In genomic region chr7:69490566-69491466, GRCm38 (mm10) we compare ENCODE assay signal across 7 mouse cellular contexts.
DNase-seq lines count a peak whose midpoint lies in the region; ATAC-seq and TF ChIP-seq lines count a peak whose summit lies in the region.

No protein-coding gene starts in this region.

- H3K36me3 ChIP-seq in intestine, postnatal 0 days (ENCODE audit: control insufficient read depth, insufficient read depth) = no peaks in the 10 kb centered on the region
- no peaks in the 10 kb centered on the region for H3K36me3 ChIP-seq in midbrain, embryonic 11.5 days (ENCODE audit: control insufficient read depth, insufficient read depth, low read length)
- no peaks in the 10 kb centered on the region for H3K36me3 ChIP-seq in small intestine, adult 2 months (ENCODE audit: control insufficient read depth, insufficient read depth, low read length)

- H3K4me2 ChIP-seq in intestine, postnatal 0 days (replicated peaks; ENCODE audit: low read depth) = no peak overlapping the region
- H3K4me2 ChIP-seq in midbrain, embryonic 11.5 days = no peak overlapping the region

- H3K4me3 ChIP-seq in intestine, postnatal 0 days (ENCODE audit: low read depth, low read length) = no peak overlapping the region
- H3K4me3 ChIP-seq in midbrain, embryonic 11.5 days (ENCODE audit: low read depth, low read length) = no peak overlapping the region
- H3K4me3 ChIP-seq in small intestine, adult 2 months (ENCODE audit: low read depth, low read length) = no peak overlapping the region

- DNase-seq in adrenal gland, adult 2 months = peak; percentile 75
- peak; percentile 51 to 54 for DNase-seq in cerebellum, postnatal 36 days
- peak; percentile 66 to 74 for DNase-seq in frontal cortex, postnatal 36 days (ENCODE audit: low spot score in 2 of 2)
- peak; percentile 59 to 83 for DNase-seq in left cerebral cortex, postnatal 14 days (ENCODE audit: low spot score in 2 of 2)
- peak; percentile 98 for DNase-seq in midbrain, embryonic 11.5 days (ENCODE audit: low spot score, missing footprints)

- intact Hi-C loops in left cerebral cortex, postnatal 14 days (cut with DNase I) = loop anchor here (5.0 to 10.0 kb wide), 2 partner anchors 516 to 671 kb away; no protein-coding TSS in a partner anchor

- no peak for TF ChIP-seq POLR2A in small intestine, adult 2 months (IDR thresholded peaks at IDR 0.05; ENCODE audit: low read depth, low read length)

- H3K27ac ChIP-seq in intestine, postnatal 0 days (ENCODE audit: low read depth, low read length) = no peak overlapping the region
- H3K27ac ChIP-seq in midbrain, embryonic 11.5 days (ENCODE audit: low read depth, low read length) = no peak overlapping the region
- H3K27ac ChIP-seq in small intestine, adult 2 months (ENCODE audit: insufficient read depth, low read depth, low read length) = no peak overlapping the region

- ATAC-seq in intestine, postnatal 0 days = peak; percentile 51; the same call in 1 of the 2 replicates
- peak; percentile 92 for ATAC-seq in midbrain, embryonic 11.5 days (ENCODE audit: low FRiP score)

- 0 out of 2 replicates have a peak, but pooled peaks cover 2% of the 10 kb centered on the region for H3K27me3 ChIP-seq in intestine, postnatal 0 days (replicated peaks; ENCODE audit: control insufficient read depth, insufficient read depth, low read length)
- H3K27me3 ChIP-seq in midbrain, embryonic 11.5 days (ENCODE audit: control insufficient read depth, insufficient read depth, low read length) = peaks cover 13% of the 10 kb centered on the region; the same call in 1 of the 2 replicates
- no peaks in the 10 kb centered on the region for H3K27me3 ChIP-seq in small intestine, adult 2 months (ENCODE audit: control insufficient read depth, insufficient read depth, low read length)

- H3K9ac ChIP-seq in intestine, postnatal 0 days (ENCODE audit: low read depth, low read length) = no peak overlapping the region
- H3K9ac ChIP-seq in midbrain, embryonic 11.5 days (ENCODE audit: low read length) = no peak overlapping the region

- 32% methylated on average over 16 of the region's 16 CpGs for WGBS in intestine, postnatal 0 days
- 40% methylated on average over 16 of the region's 16 CpGs for WGBS in midbrain, embryonic 11.5 days
- 39% methylated on average over 16 of the region's 16 CpGs for WGBS in small intestine, adult 2 months

- H3K4me1 ChIP-seq in intestine, postnatal 0 days (replicated peaks; ENCODE audit: control insufficient read depth, insufficient read depth, low read length) = no peaks in the 10 kb centered on the region
- H3K4me1 ChIP-seq in midbrain, embryonic 11.5 days (ENCODE audit: control insufficient read depth, insufficient read depth, low read length) = peaks cover 4% of the 10 kb centered on the region
- no peaks in the 10 kb centered on the region for H3K4me1 ChIP-seq in small intestine, adult 2 months (ENCODE audit: control insufficient read depth, insufficient read depth, insufficient read length, low read length)

- peak; percentile 94 for TF ChIP-seq CTCF in intestine, postnatal 0 days (IDR thresholded peaks at IDR 0.05; ENCODE audit: low read depth)
- peak; percentile 42; the same call in 1 of the 2 replicates for TF ChIP-seq CTCF in small intestine, adult 2 months (IDR thresholded peaks at IDR 0.05; ENCODE audit: extremely low read depth, insufficient read length, insufficient replicate concordance, low read depth, low read length)

- no peaks in the 10 kb centered on the region for H3K9me3 ChIP-seq in intestine, postnatal 0 days (ENCODE audit: control insufficient read depth)
- no peaks in the 10 kb centered on the region for H3K9me3 ChIP-seq in midbrain, embryonic 11.5 days (ENCODE audit: control insufficient read depth, low read length)
